In the genomic region with DNA sequence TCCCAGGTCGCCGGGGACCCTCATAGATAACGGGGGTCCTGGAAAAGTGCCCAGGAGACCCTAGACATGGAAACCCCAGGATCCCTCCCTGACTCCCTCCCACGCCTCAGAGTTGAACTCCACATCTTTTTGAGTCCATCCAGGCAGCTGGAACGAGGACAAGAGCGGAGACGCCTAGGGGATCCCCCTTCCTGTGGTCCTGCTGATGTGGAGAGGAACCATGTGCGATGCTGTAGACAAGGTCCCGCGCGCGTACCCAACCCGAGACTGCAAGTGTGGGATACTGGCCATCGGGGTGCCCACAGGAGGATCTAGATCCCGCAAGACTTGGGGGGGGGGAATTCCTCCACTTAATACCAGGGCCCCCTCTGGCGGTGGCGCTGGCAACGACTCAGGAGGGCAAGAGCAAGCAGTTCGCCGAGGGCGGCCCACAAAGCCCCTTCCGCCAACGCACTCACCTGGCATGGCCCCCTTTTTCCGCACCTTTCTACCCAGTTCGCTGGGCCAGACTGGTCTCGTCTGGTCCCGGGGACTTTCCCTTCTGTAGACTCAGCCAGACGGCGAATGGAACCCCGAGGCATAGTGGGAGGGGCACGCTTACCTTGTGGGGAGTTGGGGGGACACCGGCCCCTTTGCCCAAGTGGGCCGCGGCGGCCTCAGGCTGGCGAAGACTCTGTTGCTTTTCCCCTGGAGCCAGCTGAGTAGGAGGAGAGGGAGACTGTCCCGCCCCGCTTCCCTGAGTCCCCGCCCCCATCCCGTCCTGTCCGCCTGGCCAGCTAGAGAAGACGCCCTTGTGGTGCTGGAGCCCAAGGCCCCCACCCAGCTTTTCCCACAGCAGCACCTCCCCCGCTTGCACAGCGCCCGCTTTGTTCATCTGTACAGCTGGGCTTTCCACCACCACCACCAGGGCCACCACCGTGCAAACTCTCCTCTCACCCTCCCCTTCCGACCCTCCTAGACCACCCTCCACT, we compare ENCODE assay signal across 8 mouse cellular contexts. TPM values are rescaled to one million over a fixed set of nuclear protein-coding genes. Genes with fewer than 3 reads are reported as not detected.
A peak's percentile ranks its signal among the peaks of the same experiment; 100 is the strongest.
DNase-seq lines count a peak whose midpoint lies in the region; ATAC-seq and TF ChIP-seq lines count a peak whose summit lies in the region.

Gene Phldb1, minus strand, starts transcription at position 675 of the 971 bp plus-strand sequence.

- 2% methylated on average over 47 of the region's 47 CpGs for WGBS in forebrain, postnatal 0 days
- under 1% methylated on average over 41 of the region's 47 CpGs for WGBS in lung, embryonic 16.5 days

- H3K9ac ChIP-seq in ES-E14 (ENCODE audit: insufficient read depth, low read depth, low read length, poor library complexity, severe bottlenecking), result peak within 1 kb of the TSS; percentile 66
- H3K9ac ChIP-seq in forebrain, postnatal 0 days, result peak within 1 kb of the TSS; percentile 46
- peak within 1 kb of the TSS; percentile 74 for H3K9ac ChIP-seq in lung, embryonic 16.5 days (ENCODE audit: low read length)

- H3K4me1 ChIP-seq in ES-E14 (ENCODE audit: control insufficient read depth in 2 of 2, insufficient read depth in 2 of 2, low read length in 2 of 2, poor library complexity in 1 of 2), result peaks cover 0 to 6% of the 10 kb centered on the region in 2 experiments; a peak in 1 of 4 replicates
- H3K4me1 ChIP-seq in forebrain, postnatal 0 days (ENCODE audit: insufficient read depth), result 0 out of 2 replicates have a peak, but pooled peaks cover 7% of the 10 kb centered on the region
- peaks cover 23% of the 10 kb centered on the region for H3K4me1 ChIP-seq in lung, embryonic 16.5 days (replicated peaks; ENCODE audit: control insufficient read depth, insufficient read depth, low read length)

- H3K27ac ChIP-seq in ES-E14 (ENCODE audit: insufficient read depth, low read depth, low read length, poor library complexity, severe bottlenecking), result peak within 1 kb of the TSS; percentile 9; the same call in 1 of the 2 replicates
- H3K27ac ChIP-seq in forebrain, postnatal 0 days (ENCODE audit: low read depth, low read length), result peak within 1 kb of the TSS; percentile 10; the same call in 1 of the 2 replicates
- peak within 1 kb of the TSS; percentile 86 for H3K27ac ChIP-seq in lung, embryonic 16.5 days (ENCODE audit: low read length)

- TF ChIP-seq CTCF in brain, embryonic 14.5 days (IDR thresholded peaks at IDR 0.05; ENCODE audit: borderline replicate concordance, extremely low read depth, insufficient read depth, insufficient read length), result peak; percentile 46; the same call in 1 of the 2 replicates
- TF ChIP-seq CTCF in forebrain, postnatal 0 days (IDR thresholded peaks at IDR 0.05; ENCODE audit: low read depth), result peak; percentile 43

- TF ChIP-seq POLR2A in brain, embryonic 14.5 days (IDR thresholded peaks at IDR 0.05; ENCODE audit: borderline replicate concordance, extremely low read depth, insufficient read depth, insufficient read length, poor library complexity, severe bottlenecking), result no peak

- in situ Hi-C loops in ES-E14 (cut with MboI; ENCODE audit: low sequenced_read_pairs in 2 of 2, unreplicated experiment in 2 of 2), result no loop called here

- H3K27me3 ChIP-seq in forebrain, postnatal 0 days (ENCODE audit: insufficient read depth, low read length), result no peaks in the 10 kb centered on the region
- H3K27me3 ChIP-seq in lung, embryonic 16.5 days (ENCODE audit: control insufficient read depth, insufficient read depth, low read depth, low read length), result no peaks in the 10 kb centered on the region

- no peak for DNase-seq in ES-E14 (ENCODE audit: low read depth, low spot score)
- peak; percentile 75 for DNase-seq in brain, embryonic 14.5 days (ENCODE audit: low read depth)
- DNase-seq in forebrain, postnatal 0 days, result peak; percentile 44
- DNase-seq in layer of hippocampus, adult 8-10 months (ENCODE audit: low spot score in 2 of 2), result peak in 1 of 2 experiments; percentile 71
- peak; percentile 58 for DNase-seq in ovary, postnatal 14 days (ENCODE audit: low spot score)
- DNase-seq in urinary bladder, postnatal 25 days (ENCODE audit: low spot score), result peak; percentile 62

- H3K4me3 ChIP-seq in ES-E14 (ENCODE audit: insufficient read depth in 1 of 2, low read depth in 1 of 2, low read length in 2 of 2, poor library complexity in 1 of 2, severe bottlenecking in 1 of 2), result peak within 1 kb of the TSS; percentile 61 to 71
- H3K4me3 ChIP-seq in forebrain, postnatal 0 days (ENCODE audit: low read depth, low read length), result peak within 1 kb of the TSS; percentile 54
- peak within 1 kb of the TSS; percentile 61 for H3K4me3 ChIP-seq in lung, embryonic 16.5 days (ENCODE audit: low read length)

- no peaks in the 10 kb centered on the region for H3K9me3 ChIP-seq in ES-E14 (ENCODE audit: control insufficient read depth, insufficient read depth, low read depth, low read length)
- no peaks in the 10 kb centered on the region for H3K9me3 ChIP-seq in forebrain, postnatal 0 days (ENCODE audit: low read length)
- no peaks in the 10 kb centered on the region for H3K9me3 ChIP-seq in lung, embryonic 16.5 days (ENCODE audit: control insufficient read depth, low read length)

- no peaks in the 10 kb centered on the region for H3K36me3 ChIP-seq in ES-E14 (ENCODE audit: control insufficient read depth, insufficient read depth, low read length, poor library complexity, severe bottlenecking)
- H3K36me3 ChIP-seq in forebrain, postnatal 0 days (ENCODE audit: insufficient read depth), result no peaks in the 10 kb centered on the region
- no peaks in the 10 kb centered on the region for H3K36me3 ChIP-seq in lung, embryonic 16.5 days (ENCODE audit: control insufficient read depth, insufficient read depth, low read length)

- peak; percentile 69 for ATAC-seq in forebrain, postnatal 0 days
- ATAC-seq in hematopoietic stem cell, adult 5-6 weeks (replicated peaks in 1 of 2; ENCODE audit: insufficient read depth in 1 of 2, low FRiP score in 2 of 2, low TSS enrichment in 1 of 2, low read depth in 1 of 2, poor library complexity in 2 of 2, severe bottlenecking in 2 of 2), result peak in 1 of 2 experiments; percentile 40; a peak in 2 of 4 replicates
- ATAC-seq in lung, embryonic 16.5 days (ENCODE audit: low read depth), result peak; percentile 81

- peak within 1 kb of the TSS; percentile 96 for H3K4me2 ChIP-seq in forebrain, postnatal 0 days (ENCODE audit: low read depth)
- peak within 1 kb of the TSS; percentile 80 for H3K4me2 ChIP-seq in lung, embryonic 16.5 days (ENCODE audit: low read depth, low read length)

TF ChIP-seq in ES-E14, 5 proteins besides CTCF, POLR2A, EP300 and RAD21:
- no peak for TF ChIP-seq MAFK (IDR thresholded peaks at IDR 0.05; ENCODE audit: insufficient read depth, low read depth, low read length)
- no peak for TF ChIP-seq HCFC1 (IDR thresholded peaks at IDR 0.05; ENCODE audit: borderline replicate concordance, insufficient read depth, low read length)

RNA-seq across cellular contexts. Expression of gene Phldb1, which starts in this region (rescaled TPM):
- total RNA-seq in ES-E14 (2012; rRNA removed), result 25.8 and 44.0 TPM in 2 replicates
- polyA plus RNA-seq in brain, embryonic 14.5 days (2012; rRNA removed), result 151 and 169 TPM in 2 replicates
- 106 and 129 TPM in 2 replicates for total RNA-seq in forebrain, postnatal 0 days (2014; rRNA removed)
- 28.2 and 34.3 TPM in 2 replicates for polyA plus RNA-seq in forebrain, postnatal 0 days (2015; fragmentation: Nextera tagmentation; extraction: Ambion mirVana)
- 11.1 and 18.7 TPM in 2 replicates for total RNA-seq in hematopoietic stem cell, adult 5-6 weeks (2017)
- total RNA-seq in layer of hippocampus, adult 8-10 months (2022), result 100 to 1,000 TPM in 2 of 4 experiments, 10 to 100 TPM in 2; 84.1 to 114 (median 102) TPM
- polyA plus RNA-seq in lung, embryonic 16.5 days (2015; fragmentation: Nextera tagmentation; extraction: Ambion mirVana), result 26.4 and 28.1 TPM in 2 replicates

Comparison
In these comparisons a context has a peak if more than half of its experiments do, and no peak if none do; other contexts are left out.
1. H3K27ac ChIP-seq: peak in every context shown above with its lines; median percentile 86 in lung, embryonic 16.5 days; 10 in forebrain, postnatal 0 days; 9 in ES-E14.